Mouse (Mus musculus): ENCODE data around the gene Bst1. TPM values are rescaled to one million over a fixed set of nuclear protein-coding genes. Genes with fewer than 3 reads are reported as not detected.

The Bst1 gene
- total and polyA plus RNA-seq, 2 experiments from 2014 or later = 0.15 TPM; not detected in 1

GRCm38 (mm10) chr5:43842576-43843155, 24.0 kb downstream of the Bst1 start:
- WGBS = 65% methylated on average over 3 of the region's 3 CpGs
- ATAC-seq (no peak), DNase-seq (ENCODE audit: low spot score) (no peak)
- TF ChIP-seq CTCF (IDR thresholded peaks at IDR 0.05; ENCODE audit: low read depth) = no peak
- Histone ChIP-seq H3K27me3 (ENCODE audit: insufficient read depth, low read length) (no peaks in the 10 kb centered on the region), H3K36me3 (ENCODE audit: insufficient read depth, low read length) (no peaks in the 10 kb centered on the region), H3K4me2 (ENCODE audit: low read depth, low read length) (no peak overlapping the region), H3K9me3 (ENCODE audit: low read length) (no peaks in the 10 kb centered on the region), H3K9ac (replicated peaks; ENCODE audit: low read length) (no peak overlapping the region), H3K4me3 (ENCODE audit: low read length) (no peak overlapping the region), H3K27ac (no peak overlapping the region), H3K4me1 (ENCODE audit: insufficient read depth, low read length) (no peaks in the 10 kb centered on the region)

DNA sequence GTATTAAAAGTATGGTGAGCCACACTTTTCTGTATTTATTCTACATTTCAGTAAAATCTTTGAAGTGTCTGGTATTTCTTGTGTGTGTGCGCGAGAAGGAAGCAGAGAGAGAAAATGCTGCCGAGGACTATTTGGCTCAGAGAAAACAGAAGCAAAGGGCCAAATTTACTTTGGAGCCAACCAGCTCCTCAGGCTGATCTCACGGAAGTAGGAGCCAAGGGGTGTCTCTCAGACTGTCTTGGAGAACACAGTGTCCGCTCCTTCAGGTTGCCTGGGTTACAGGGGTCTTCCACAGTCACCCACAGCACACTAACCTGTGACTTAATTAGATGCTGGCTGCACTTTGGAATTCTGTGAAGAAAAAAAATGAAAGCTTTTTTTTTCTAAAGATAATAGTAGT, 26.4 kb downstream of the Bst1 start:
- no peak for TF ChIP-seq CTCF (IDR thresholded peaks at IDR 0.05; ENCODE audit: low read depth)
- DNase-seq (ENCODE audit: low spot score) (peak; percentile 7), ATAC-seq (no peak)
- no peaks in the 10 kb centered on the region for H3K36me3 ChIP-seq (ENCODE audit: insufficient read depth, low read length)
- no peaks in the 10 kb centered on the region for H3K9me3 ChIP-seq (ENCODE audit: low read length)
- H3K4me3 ChIP-seq (ENCODE audit: low read length) = no peak overlapping the region
- 74% methylated on average over 5 of the region's 5 CpGs for WGBS
- no peak overlapping the region for H3K4me2 ChIP-seq (ENCODE audit: low read depth, low read length)
- H3K27ac ChIP-seq = no peak overlapping the region
- H3K27me3 ChIP-seq (ENCODE audit: insufficient read depth, low read length) = no peaks in the 10 kb centered on the region
- no peak overlapping the region for H3K9ac ChIP-seq (replicated peaks; ENCODE audit: low read length)
- H3K4me1 ChIP-seq (ENCODE audit: insufficient read depth, low read length) = no peaks in the 10 kb centered on the region

GRCm38 (mm10) chr5:43845646-43846045, 27.0 kb downstream of the Bst1 start:
- Histone ChIP-seq H3K4me2 (ENCODE audit: low read depth, low read length) (no peak overlapping the region), H3K4me3 (ENCODE audit: low read length) (no peak overlapping the region), H3K27me3 (ENCODE audit: insufficient read depth, low read length) (no peaks in the 10 kb centered on the region), H3K9me3 (ENCODE audit: low read length) (no peaks in the 10 kb centered on the region), H3K4me1 (ENCODE audit: insufficient read depth, low read length) (no peaks in the 10 kb centered on the region), H3K9ac (replicated peaks; ENCODE audit: low read length) (no peak overlapping the region), H3K27ac (no peak overlapping the region), H3K36me3 (ENCODE audit: insufficient read depth, low read length) (no peaks in the 10 kb centered on the region)
- no peak for ATAC-seq
- WGBS = 76% methylated on average over 1 of the region's 1 CpGs
- no peak for TF ChIP-seq CTCF (IDR thresholded peaks at IDR 0.05; ENCODE audit: low read depth)
- DNase-seq (ENCODE audit: low spot score) = no peak

GRCm38 (mm10) chr5:43846227-43846626, 27.5 kb downstream of the Bst1 start:
- Histone ChIP-seq H3K27me3 (ENCODE audit: insufficient read depth, low read length) (no peaks in the 10 kb centered on the region), H3K9ac (replicated peaks; ENCODE audit: low read length) (no peak overlapping the region), H3K9me3 (ENCODE audit: low read length) (no peaks in the 10 kb centered on the region), H3K27ac (no peak overlapping the region), H3K4me1 (ENCODE audit: insufficient read depth, low read length) (no peaks in the 10 kb centered on the region), H3K36me3 (ENCODE audit: insufficient read depth, low read length) (no peaks in the 10 kb centered on the region), H3K4me3 (ENCODE audit: low read length) (no peak overlapping the region), H3K4me2 (ENCODE audit: low read depth, low read length) (no peak overlapping the region)
- DNase-seq (ENCODE audit: low spot score) = peak; percentile 7
- ATAC-seq = no peak
- 31% methylated on average over 2 of the region's 2 CpGs for WGBS
- no peak for TF ChIP-seq CTCF (IDR thresholded peaks at IDR 0.05; ENCODE audit: low read depth)

DNA sequence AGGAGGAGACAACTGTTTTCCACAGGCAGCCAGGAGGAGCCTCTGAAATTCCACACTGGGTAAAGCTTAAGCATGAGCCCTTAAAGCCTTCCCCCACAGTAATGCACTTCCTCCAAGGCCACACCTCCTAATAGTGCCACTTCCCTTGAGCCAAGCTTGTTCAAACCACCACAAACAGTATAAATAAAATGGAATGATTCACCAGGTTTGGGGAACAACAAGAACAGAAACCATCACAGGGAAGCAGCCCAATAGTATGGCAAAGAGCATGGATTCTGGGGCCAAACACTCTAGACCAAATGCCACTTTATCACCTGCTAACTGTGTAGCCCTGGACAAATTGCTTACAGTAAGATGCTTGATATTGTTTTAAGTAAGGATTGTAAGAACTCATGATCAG, 28.9 kb downstream of the Bst1 start:
- H3K9me3 ChIP-seq (ENCODE audit: low read length) = no peaks in the 10 kb centered on the region
- no peaks in the 10 kb centered on the region for H3K27me3 ChIP-seq (ENCODE audit: insufficient read depth, low read length)
- no peaks in the 10 kb centered on the region for H3K36me3 ChIP-seq (ENCODE audit: insufficient read depth, low read length)
- H3K4me2 ChIP-seq (ENCODE audit: low read depth, low read length) = no peak overlapping the region
- ATAC-seq (no peak), DNase-seq (ENCODE audit: low spot score) (no peak)
- H3K4me3 ChIP-seq (ENCODE audit: low read length) = no peak overlapping the region
- no peaks in the 10 kb centered on the region for H3K4me1 ChIP-seq (ENCODE audit: insufficient read depth, low read length)
- no peak for TF ChIP-seq CTCF (IDR thresholded peaks at IDR 0.05; ENCODE audit: low read depth)
- H3K27ac ChIP-seq = no peak overlapping the region
- H3K9ac ChIP-seq (replicated peaks; ENCODE audit: low read length) = no peak overlapping the region

GRCm38 (mm10) chr5:43848275-43848674, 29.6 kb downstream of the Bst1 start:
- 84% methylated on average over 3 of the region's 3 CpGs for WGBS
- no peak for ATAC-seq

GRCm38 (mm10) chr5:43853096-43853867, 34.6 kb downstream of the Bst1 start:
- H3K4me3 ChIP-seq (ENCODE audit: low read length) = no peak overlapping the region
- WGBS = 79% methylated on average over 11 of the region's 11 CpGs
- no peak for DNase-seq (ENCODE audit: low spot score)

More at GRCm38 (mm10) chr5:43848275-43848674, 29.6 kb downstream of the Bst1 start:
- no peak overlapping the region for H3K27ac ChIP-seq
- H3K4me2 ChIP-seq (ENCODE audit: low read depth, low read length) = no peak overlapping the region
- no peaks in the 10 kb centered on the region for H3K4me1 ChIP-seq (ENCODE audit: insufficient read depth, low read length)
- H3K4me3 ChIP-seq (ENCODE audit: low read length) = no peak overlapping the region
- H3K9me3 ChIP-seq (ENCODE audit: low read length) = no peaks in the 10 kb centered on the region
- H3K27me3 ChIP-seq (ENCODE audit: insufficient read depth, low read length) = no peaks in the 10 kb centered on the region
- no peaks in the 10 kb centered on the region for H3K36me3 ChIP-seq (ENCODE audit: insufficient read depth, low read length)
- no peak for DNase-seq (ENCODE audit: low spot score)
- no peak overlapping the region for H3K9ac ChIP-seq (replicated peaks; ENCODE audit: low read length)
- no peak for TF ChIP-seq CTCF (IDR thresholded peaks at IDR 0.05; ENCODE audit: low read depth)

More at GRCm38 (mm10) chr5:43853096-43853867, 34.6 kb downstream of the Bst1 start:
- no peak overlapping the region for H3K27ac ChIP-seq
- H3K27me3 ChIP-seq (ENCODE audit: insufficient read depth, low read length) = no peaks in the 10 kb centered on the region
- H3K4me1 ChIP-seq (ENCODE audit: insufficient read depth, low read length) = no peaks in the 10 kb centered on the region
- no peak overlapping the region for H3K4me2 ChIP-seq (ENCODE audit: low read depth, low read length)
- no peak for TF ChIP-seq CTCF (IDR thresholded peaks at IDR 0.05; ENCODE audit: low read depth)
- H3K36me3 ChIP-seq (ENCODE audit: insufficient read depth, low read length) = no peaks in the 10 kb centered on the region
- no peak for ATAC-seq
- no peak overlapping the region for H3K9ac ChIP-seq (replicated peaks; ENCODE audit: low read length)
- no peaks in the 10 kb centered on the region for H3K9me3 ChIP-seq (ENCODE audit: low read length)
